Mouse (Mus musculus) left cerebral cortex, postnatal 25 days (tissue): ENCODE results near the gene Ccdc187. TPM values are rescaled to one million over a fixed set of nuclear protein-coding genes. Genes with fewer than 3 reads are reported as not detected.
A peak's percentile ranks its signal among the peaks of the same experiment; 100 is the strongest.

Source experiments
- DNase-seq, 2 experiments: peaks; one replicate each; pipeline ENCODE4 v3.0.0; 2022; ENCODE audit warnings: low spot score in 2 of 2, mixed read lengths in 1 of 2
- intact Hi-C: fragments of 180-260 bp; cut with DNase I; formaldehyde crosslinking; loops from one replicate; pipeline ENCODE4 v1.15.1; 2025
- total RNA-seq, 2 experiments: library from RNA; stranded (reverse); gene quantifications; 2 replicates each; pipeline ENCODE4 v1.2.3; 2021

Gene Ccdc187
- total RNA-seq, 2 experiments from 2014 or later, result 0.57 to 4.3 TPM

DNA sequence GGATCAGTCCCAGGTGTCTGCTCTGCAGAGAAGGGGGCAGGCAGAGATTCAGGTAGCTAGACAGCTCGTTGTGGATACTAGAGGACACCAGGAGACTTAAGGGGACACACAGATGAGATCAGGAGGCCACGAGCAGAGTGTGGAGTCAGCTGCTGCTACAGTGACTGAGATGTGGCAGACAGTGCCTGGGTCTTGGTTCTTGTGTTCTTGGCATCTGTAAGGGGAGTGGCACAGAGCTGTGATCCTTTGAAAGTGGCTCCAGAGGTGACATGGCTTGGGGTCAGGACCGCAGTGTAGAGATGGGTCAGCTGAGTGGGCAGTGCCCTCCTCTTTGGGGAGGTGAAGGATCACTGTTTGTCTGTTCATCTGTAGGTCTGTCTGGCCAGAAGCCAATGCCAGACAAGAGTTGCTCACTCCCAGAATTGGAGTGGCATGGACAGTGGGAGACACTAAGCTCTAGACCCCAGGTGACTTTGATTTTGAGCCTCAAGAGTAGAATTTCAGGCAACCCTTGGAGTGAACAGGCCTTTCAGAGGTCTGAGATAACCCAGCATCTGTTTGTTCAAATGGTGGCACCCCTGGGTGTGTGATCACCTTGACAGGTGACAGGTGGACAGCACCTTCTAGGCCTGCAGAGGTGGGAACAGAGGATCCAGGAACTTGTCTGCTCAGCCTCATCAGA lies 23.8 kb upstream of the Ccdc187 start:
- DNase-seq, result no peak
- intact Hi-C loops, result loop anchor here (10.0 kb wide), 1 partner anchor 587 kb away; the partner anchor contains the start of gene Surf6

- intact Hi-C loops, result loop anchor here (10.0 kb wide), 1 partner anchor 587 kb away; the partner anchor contains the start of gene Surf6
- no peak for DNase-seq
Observed at GRCm38 (mm10) chr2:26317371-26317770, 23.0 kb upstream of the Ccdc187 start.

DNA sequence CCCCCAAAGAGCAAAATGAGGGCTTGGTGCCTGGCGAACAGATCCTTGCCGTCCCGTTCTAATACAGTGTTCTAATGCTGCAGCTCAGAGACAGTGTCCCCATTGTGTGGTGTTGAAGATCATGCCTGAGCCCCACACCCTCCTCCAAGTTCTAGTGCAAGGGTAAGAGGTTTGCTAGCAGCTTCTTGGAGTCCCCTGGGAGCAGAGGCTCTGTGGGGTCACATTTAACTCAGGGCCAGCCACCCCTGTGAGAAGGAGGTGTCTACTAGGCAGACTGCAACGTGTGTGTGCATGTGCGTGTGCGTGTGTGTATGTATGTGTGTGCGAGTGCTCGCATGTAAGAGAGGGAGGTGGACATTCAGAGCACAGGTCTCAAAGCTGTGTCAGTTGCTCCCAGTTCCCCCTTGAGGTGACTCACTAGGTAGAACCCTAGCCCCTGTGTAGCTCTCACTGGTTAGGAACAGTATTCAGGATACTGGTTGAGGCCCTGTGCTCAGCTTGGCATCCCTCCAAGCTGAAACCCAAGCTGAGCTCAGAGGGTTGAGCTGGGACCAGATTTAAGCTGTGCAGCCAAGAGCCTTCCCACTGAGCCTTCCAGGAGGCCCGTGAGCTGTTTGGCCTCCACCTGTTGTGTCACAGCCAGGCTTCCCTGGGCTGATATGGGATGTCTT lies 22.4 kb upstream of the Ccdc187 start:
- intact Hi-C loops, result loop anchor here (10.0 kb wide), 1 partner anchor 588 kb away; the partner anchor contains the start of gene Surf6
- no peak for DNase-seq

- DNase-seq, result peak; percentile 46 to 48
- intact Hi-C loops, result loop anchor here (10.0 kb wide), 1 partner anchor 589 kb away; the partner anchor contains the start of gene Surf6
Observed at GRCm38 (mm10) chr2:26315925-26316311, 21.6 kb upstream of the Ccdc187 start.

- intact Hi-C loops, result loop anchor here (10.0 kb wide), 1 partner anchor 590 kb away; the partner anchor contains the start of gene Surf6
- peak; percentile 80 to 85 for DNase-seq
Observed at GRCm38 (mm10) chr2:26315072-26315924, 20.9 kb upstream of the Ccdc187 start, which contains the start of gene Gpsm1. TSS of gene Gpsm1 (plus strand) at chr2:26315515.

- intact Hi-C loops, result loop anchor here (10.0 kb wide), 1 partner anchor 590 kb away; the partner anchor contains the start of gene Surf6
Observed at GRCm38 (mm10) chr2:26314281-26315071, 20.1 kb upstream of the Ccdc187 start.

GRCm38 (mm10) chr2:26313394-26313793 lies 19.0 kb upstream of the Ccdc187 start:
- intact Hi-C loops, result loop anchor here (10.0 kb wide), 1 partner anchor 591 kb away; the partner anchor contains the start of gene Surf6
- DNase-seq, result no peak

More at GRCm38 (mm10) chr2:26314281-26315071, 20.1 kb upstream of the Ccdc187 start:
- DNase-seq, result peak in 1 of 2 experiments; percentile 32

GRCm38 (mm10) chr2:26312812-26313211 lies 18.5 kb upstream of the Ccdc187 start:
- DNase-seq, result no peak
- intact Hi-C loops, result loop anchor here (10.0 kb wide), 1 partner anchor 592 kb away; the partner anchor contains the start of gene Surf6

DNA sequence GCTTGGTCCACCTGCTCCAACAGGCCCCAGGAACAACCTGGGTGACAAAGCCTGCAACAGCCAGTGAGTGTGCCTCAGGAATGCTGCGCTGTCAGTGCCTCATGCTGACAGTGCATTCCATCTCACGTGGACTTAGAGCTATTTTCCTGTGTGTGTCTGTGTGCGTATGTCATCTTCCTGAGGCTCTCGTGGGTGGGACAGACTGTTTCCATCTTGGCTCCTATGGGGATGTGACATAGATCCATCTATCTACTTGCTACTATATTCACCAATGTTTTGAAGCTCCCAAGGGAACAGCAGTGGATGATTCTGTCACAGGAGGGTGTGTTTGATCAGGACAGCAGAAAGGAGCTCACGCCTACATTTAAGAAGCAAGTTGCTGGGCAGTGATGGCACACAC lies 17.6 kb upstream of the Ccdc187 start:
- DNase-seq, result peak in 1 of 2 experiments; percentile 75
- intact Hi-C loops, result loop anchor here (10.0 kb wide), 1 partner anchor 593 kb away; the partner anchor contains the start of gene Surf6

DNA sequence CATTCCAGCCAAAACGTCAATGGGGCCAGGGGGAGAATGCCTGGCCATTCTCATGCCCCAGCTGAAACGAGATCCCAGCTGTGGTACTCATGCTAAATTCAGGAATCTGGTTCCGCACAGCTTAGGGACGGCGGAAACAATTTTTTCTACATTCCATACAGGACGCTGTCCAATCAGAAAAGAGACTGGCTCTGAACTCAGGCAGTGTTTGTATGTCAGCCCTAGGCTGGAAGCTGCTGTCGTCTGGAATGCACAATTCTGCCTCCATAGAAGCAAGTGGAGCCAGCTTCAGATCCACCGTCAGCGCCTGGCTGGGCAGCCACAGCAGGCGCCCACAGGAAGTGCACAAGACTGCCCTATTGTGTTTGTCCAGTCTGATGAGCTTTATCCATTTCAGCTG lies 15.4 kb upstream of the Ccdc187 start:
- DNase-seq, result no peak
- intact Hi-C loops, result loop anchor here (10.0 kb wide), 1 partner anchor 595 kb away; the partner anchor contains the start of gene Surf6

DNA sequence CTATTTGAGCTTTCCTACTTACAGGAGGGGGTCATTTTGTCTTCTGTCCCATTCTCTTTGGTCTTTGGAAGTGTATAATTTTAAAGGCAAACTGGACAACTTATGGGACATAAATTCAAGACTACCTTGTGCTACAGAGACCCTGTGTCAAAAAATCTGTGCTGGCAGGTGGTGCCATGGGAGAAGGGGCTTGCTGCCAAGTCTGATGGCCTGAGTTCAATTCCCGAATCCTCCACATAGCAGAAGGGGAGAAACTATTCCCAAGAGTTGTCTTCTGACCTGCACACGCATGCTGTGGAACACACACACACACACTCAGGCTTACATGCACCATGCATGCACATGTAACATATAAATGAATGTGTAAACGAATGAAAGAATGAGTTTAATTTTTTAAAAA lies 12.3 kb upstream of the Ccdc187 start:
- DNase-seq, result no peak
- intact Hi-C loops, result no loop called here

GRCm38 (mm10) chr2:26305555-26305954 lies 11.2 kb upstream of the Ccdc187 start:
- no peak for DNase-seq
- intact Hi-C loops, result no loop called here

- intact Hi-C loops, result loop anchor here (5.0 kb wide), 1 partner anchor 263 kb away; no protein-coding TSS in a partner anchor
- DNase-seq, result no peak
Observed at GRCm38 (mm10) chr2:26304711-26305110, 10.4 kb upstream of the Ccdc187 start.

GRCm38 (mm10) chr2:26302005-26302503 lies 7.7 kb upstream of the Ccdc187 start:
- no peak for DNase-seq
- intact Hi-C loops, result loop anchor here (5.0 kb wide), 1 partner anchor 265 kb away; no protein-coding TSS in a partner anchor

DNA sequence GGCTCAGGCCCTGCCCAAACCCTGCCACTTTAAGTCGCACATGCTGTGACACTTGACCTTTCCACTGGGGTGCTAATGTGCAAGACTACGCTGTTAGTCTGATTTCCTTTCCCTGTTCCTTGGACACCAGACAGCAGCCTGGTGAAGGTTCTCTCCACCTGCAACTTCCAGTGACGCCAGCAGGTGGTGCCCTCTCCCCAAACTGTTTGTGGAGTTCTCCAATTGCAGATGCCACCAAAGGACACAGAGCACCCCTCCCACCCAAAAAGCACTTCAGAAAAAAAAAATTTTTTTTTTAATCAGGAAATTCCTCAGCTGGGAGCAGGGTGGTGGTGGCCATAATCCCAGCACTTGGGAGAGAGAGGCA lies 6.4 kb upstream of the Ccdc187 start:
- intact Hi-C loops, result loop anchor here (2.0 to 5.0 kb wide), 2 partner anchors 52 to 267 kb away; partner anchors contain the start of gene Dnlz
- DNase-seq, result peak; percentile 87 to 93

GRCm38 (mm10) chr2:26300161-26300807 lies 5.9 kb upstream of the Ccdc187 start:
- intact Hi-C loops, result loop anchor here (2.0 to 5.0 kb wide), 2 partner anchors 53 to 267 kb away; partner anchors contain the start of gene Dnlz
- no peak for DNase-seq

GRCm38 (mm10) chr2:26299336-26299735 lies 5.0 kb upstream of the Ccdc187 start:
- intact Hi-C loops, result loop anchor here (5.0 kb wide), 1 partner anchor 232 kb away; no protein-coding TSS in a partner anchor
- no peak for DNase-seq

DNA sequence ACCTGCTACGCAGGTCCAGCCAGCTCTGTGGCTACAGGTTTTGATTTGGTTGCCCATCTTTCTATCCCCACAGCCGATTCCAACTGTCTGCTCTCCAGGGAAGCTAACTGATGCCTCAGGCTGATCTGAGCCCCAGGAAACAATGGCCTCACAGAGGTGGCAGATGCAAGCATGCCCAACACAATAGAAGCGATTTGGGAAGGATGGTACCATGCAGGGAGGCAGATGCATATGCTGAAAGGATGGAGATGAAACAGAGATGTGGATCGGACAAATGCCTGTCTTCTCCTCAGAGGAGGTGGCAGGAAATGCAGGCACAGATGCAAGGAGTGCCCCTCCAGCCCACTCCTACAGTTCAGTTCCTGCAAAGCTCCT lies 4.5 kb upstream of the Ccdc187 start:
- intact Hi-C loops, result loop anchor here (5.0 kb wide), 1 partner anchor 232 kb away; no protein-coding TSS in a partner anchor
- peak in 1 of 2 experiments; percentile 21 for DNase-seq
